Mouse (Mus musculus) heart, embryonic 11.5 days (tissue): ENCODE results near the gene Bend3. TPM values are rescaled to one million over a fixed set of nuclear protein-coding genes. Genes with fewer than 3 reads are reported as not detected.

Experiments
- ATAC-seq: fragments of 200-750 bp; cut with Nextera tagmentation; replicated peaks from 2 replicates; pipeline ENCODE4 v1.8.0; 2017; ENCODE audit warnings: moderate library complexity; ENCODE audit not compliant: insufficient number of reproducible peaks, low FRiP score, low TSS enrichment
- H3K27ac ChIP-seq: fragments of 300-500 bp; sonication (generic); 2 replicates; pipeline ENCODE4 v1.5.1; 2014; ENCODE audit warnings: mild to moderate bottlenecking, low read depth, low read length
- H3K27me3 ChIP-seq: fragments of 300-500 bp; sonication (generic); 2 replicates; pipeline ENCODE4 v1.6.1; 2014; ENCODE audit warnings: mild to moderate bottlenecking, low read length, mixed read lengths; ENCODE audit not compliant: control insufficient read depth, insufficient read depth
- H3K36me3 ChIP-seq: fragments of 300-500 bp; sonication (generic); 2 replicates; pipeline ENCODE4 v1.6.1; 2014; ENCODE audit warnings: mild to moderate bottlenecking, low read length, moderate library complexity, mixed read lengths; ENCODE audit not compliant: control insufficient read depth, insufficient read depth
- H3K4me1 ChIP-seq: fragments of 300-500 bp; sonication (generic); 2 replicates; pipeline ENCODE4 v1.6.1; 2014; ENCODE audit warnings: low read length; ENCODE audit not compliant: control insufficient read depth, insufficient read depth
- H3K4me2 ChIP-seq: fragments of 300-500 bp; sonication (generic); 2 replicates; pipeline ENCODE4 v1.6.1; 2014; ENCODE audit warnings: mild to moderate bottlenecking, moderate library complexity
- H3K4me3 ChIP-seq: fragments of 300-500 bp; sonication (generic); 2 replicates; pipeline ENCODE4 v1.5.1; 2014; ENCODE audit warnings: low read depth, low read length
- H3K9ac ChIP-seq: fragments of 300-500 bp; sonication (generic); 2 replicates; pipeline ENCODE4 v1.6.1; 2014; ENCODE audit warnings: mild to moderate bottlenecking, low read depth, low read length, moderate library complexity
- H3K9me3 ChIP-seq: fragments of 300-500 bp; sonication (generic); replicated peaks from 2 replicates; pipeline ENCODE4 v1.6.1; 2016; ENCODE audit warnings: low read length; ENCODE audit not compliant: control insufficient read depth
- WGBS: fragments of 180-500 bp; shearing (Covaris S2); extraction: QIAGEN DNeasy Blood & Tissue Kit; methylation state at CpG from one replicate; pipeline ENCODE4 v1.1.7; 2014; ENCODE audit not compliant: insufficient replicate concordance; 5-methylcytosine and 5-hydroxymethylcytosine counted together
- polyA plus RNA-seq: library from polyadenylated mRNA; unstranded; fragments of >200 nt; fragmentation: Nextera tagmentation; extraction: Ambion mirVana; gene quantifications from 2 replicates; pipeline ENCODE4 v1.2.1, GENCODE M21; 2014

The Bend3 gene
- polyA plus RNA-seq, 1 experiment from 2014 or later = 3.9 TPM

DNA sequence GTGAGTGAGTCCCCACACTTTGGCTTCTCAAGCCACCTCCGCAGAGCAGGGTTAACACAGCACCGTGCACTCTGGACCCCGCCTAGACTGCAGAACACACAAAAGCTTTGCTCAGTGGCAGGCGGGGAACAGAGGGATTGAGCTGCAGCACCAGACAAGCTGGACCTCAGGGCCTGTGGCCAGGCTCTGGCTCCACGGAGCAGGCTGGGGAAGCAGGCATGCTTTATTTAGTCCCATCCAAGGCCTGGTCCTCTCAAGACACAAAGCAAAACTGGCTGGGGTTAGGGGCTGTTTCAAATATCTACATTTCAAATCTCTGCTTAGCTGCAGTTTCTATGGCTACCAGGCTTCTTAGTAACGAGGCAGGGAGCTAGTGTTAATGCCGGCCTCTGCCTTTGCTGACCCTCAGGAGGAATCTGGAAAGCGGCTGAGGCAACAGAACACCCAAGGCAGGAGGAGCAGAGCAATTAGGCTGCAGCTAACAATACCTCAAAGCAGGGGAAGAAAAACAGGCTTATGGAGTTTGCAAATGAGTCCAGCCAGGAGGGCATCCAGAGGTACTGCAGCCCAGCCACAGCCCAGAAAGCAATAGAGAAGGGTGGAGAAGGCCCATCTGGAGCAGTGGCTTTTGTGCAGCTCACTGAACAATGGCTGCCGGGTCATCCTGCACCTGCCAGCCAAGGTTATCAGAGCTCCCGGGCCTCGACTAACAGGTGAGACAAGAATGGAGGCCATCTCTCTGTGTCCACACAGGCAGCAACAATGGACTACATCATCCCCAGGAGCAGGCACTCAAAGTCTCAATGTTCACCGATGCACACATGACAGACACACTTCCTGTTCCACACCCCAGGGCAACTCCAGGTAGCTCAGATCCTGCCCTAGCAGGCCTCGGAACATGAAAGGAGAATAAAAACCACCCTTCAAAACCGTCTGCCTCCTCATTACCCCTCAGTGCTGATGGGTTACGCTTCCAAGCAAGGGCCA lies 48.9 kb downstream of the Bend3 start:
- H3K4me2 ChIP-seq = no peak overlapping the region
- no peaks in the 10 kb centered on the region for H3K9me3 ChIP-seq
- no peak for ATAC-seq
- WGBS = 59% methylated on average over 15 of the region's 15 CpGs
- H3K27ac ChIP-seq = no peak overlapping the region
- peaks cover 5% of the 10 kb centered on the region; the same call in 1 of the 2 replicates for H3K4me1 ChIP-seq
- no peak overlapping the region for H3K4me3 ChIP-seq
- H3K36me3 ChIP-seq = peaks cover 29% of the 10 kb centered on the region
- H3K9ac ChIP-seq = 0 out of 2 replicates have a peak overlapping the region, but pooled peaks have one; percentile 22
- no peaks in the 10 kb centered on the region for H3K27me3 ChIP-seq

DNA sequence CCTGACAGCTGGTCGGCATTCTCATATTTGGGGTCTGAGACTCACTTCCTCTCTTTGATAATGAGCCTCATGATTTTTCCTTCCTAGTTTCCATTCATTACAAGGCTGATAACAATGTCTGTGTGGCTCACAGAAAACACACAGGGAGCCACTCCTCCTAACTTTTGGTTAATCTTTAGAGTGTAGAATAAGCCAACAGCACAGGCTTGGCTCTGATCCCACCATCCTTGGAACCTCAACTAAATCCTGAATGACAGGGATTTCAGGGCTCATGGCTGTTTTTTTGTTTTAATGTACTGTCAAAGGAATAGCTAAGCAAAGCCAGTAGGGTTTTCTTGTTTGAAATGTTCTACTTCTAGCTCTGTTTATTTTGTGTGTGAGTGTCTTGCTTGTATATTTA lies 55.8 kb downstream of the Bend3 start:
- Histone ChIP-seq H3K4me3 (no peak overlapping the region), H3K9ac (no peak overlapping the region), H3K36me3 (peaks cover 25% of the 10 kb centered on the region), H3K27ac (no peak overlapping the region), H3K4me1 (peaks cover 1% of the 10 kb centered on the region), H3K4me2 (no peak overlapping the region), H3K27me3 (no peaks in the 10 kb centered on the region), H3K9me3 (no peaks in the 10 kb centered on the region)
- no peak for ATAC-seq
- 60% methylated on average over 1 of the region's 1 CpGs for WGBS

DNA sequence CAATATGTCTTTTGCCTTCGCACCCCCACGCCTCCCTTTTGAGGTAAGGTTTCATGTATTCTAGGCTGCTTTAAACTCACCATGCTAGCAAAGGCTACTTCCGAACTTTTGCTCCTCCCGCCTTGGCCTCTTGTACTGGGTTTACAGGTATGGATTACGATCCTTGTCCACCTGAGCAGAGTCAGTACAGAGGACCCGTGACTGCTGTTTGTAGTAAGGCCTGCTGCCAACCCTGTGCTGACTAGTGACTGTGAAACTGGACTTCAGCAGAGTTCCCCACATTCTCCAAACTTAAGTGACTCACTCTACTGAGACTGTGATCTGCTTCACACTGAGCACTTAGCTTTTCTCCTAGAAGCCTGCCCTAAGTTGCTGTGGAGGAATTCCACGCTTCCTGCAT lies 59.0 kb downstream of the Bend3 start:
- Histone ChIP-seq H3K27me3 (no peaks in the 10 kb centered on the region), H3K27ac (no peak overlapping the region), H3K4me2 (no peak overlapping the region), H3K4me3 (no peak overlapping the region), H3K9me3 (no peaks in the 10 kb centered on the region), H3K4me1 (peaks cover 7% of the 10 kb centered on the region), H3K9ac (peak overlapping the region; percentile 28; the same call in 1 of the 2 replicates), H3K36me3 (peaks cover 5% of the 10 kb centered on the region)
- 85% methylated on average over 7 of the region's 7 CpGs for WGBS
- no peak for ATAC-seq

DNA sequence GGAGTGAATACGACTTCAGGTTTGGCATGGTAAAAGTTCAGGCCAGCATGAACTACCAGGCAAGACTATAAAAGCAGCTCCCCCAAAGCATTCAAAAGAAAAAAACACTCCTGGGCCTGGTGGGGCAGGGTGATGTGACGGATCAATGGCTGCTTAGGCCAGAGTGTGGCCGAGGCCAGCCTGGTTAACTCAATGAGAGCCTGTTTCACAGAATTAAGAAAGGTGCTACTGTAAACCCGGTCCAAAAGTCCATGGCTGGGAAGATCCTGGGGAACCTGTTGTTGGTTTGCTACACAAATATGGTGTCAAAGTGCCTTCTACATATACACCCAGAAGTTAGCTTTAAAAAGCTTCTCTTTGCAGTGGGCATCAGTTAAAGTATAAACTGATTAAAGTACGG lies 60.2 kb downstream of the Bend3 start:
- Histone ChIP-seq H3K4me1 (peaks cover 7% of the 10 kb centered on the region), H3K9ac (no peak overlapping the region), H3K27ac (no peak overlapping the region), H3K9me3 (no peaks in the 10 kb centered on the region), H3K27me3 (no peaks in the 10 kb centered on the region), H3K4me3 (no peak overlapping the region), H3K4me2 (no peak overlapping the region), H3K36me3 (peaks cover 5% of the 10 kb centered on the region)
- ATAC-seq = no peak
- 86% methylated on average over 5 of the region's 5 CpGs for WGBS

DNA sequence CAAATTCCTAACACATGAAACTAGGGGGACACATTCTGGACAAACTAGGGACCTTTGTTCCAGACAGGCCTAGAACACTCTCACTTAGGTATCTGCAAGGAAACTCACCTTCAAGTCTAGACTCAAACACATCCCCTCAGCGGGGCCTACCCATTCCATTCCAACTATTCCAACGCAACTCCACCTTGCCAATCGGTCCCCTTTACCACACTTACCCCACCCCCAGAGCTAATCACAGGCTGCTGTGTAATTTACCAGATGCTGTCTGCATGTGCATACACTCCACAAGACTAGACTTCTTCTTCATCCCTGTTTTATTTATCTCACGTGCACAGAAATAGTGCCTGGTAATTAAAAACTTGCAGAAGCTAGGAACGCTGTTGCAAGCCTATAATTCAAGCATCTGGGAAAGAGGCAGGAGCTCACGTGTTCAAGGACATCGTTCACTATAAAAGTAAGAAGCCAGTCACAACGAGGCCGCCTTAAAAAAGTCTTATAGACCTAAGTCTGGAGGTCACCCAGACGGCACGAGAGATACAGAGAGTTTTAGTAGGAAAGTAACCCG lies 61.2 kb downstream of the Bend3 start:
- 17% methylated on average over 12 of the region's 12 CpGs for WGBS
- ATAC-seq = no peak
- peak overlapping the region; percentile 87 for H3K27ac ChIP-seq
- H3K4me2 ChIP-seq = peak overlapping the region; percentile 82
- H3K9me3 ChIP-seq = no peaks in the 10 kb centered on the region
- peak overlapping the region; percentile 97 for H3K9ac ChIP-seq
- H3K36me3 ChIP-seq = peaks cover 5% of the 10 kb centered on the region
- H3K4me1 ChIP-seq = peaks cover 7% of the 10 kb centered on the region
- H3K27me3 ChIP-seq = no peaks in the 10 kb centered on the region
- peak overlapping the region; percentile 93 for H3K4me3 ChIP-seq

DNA sequence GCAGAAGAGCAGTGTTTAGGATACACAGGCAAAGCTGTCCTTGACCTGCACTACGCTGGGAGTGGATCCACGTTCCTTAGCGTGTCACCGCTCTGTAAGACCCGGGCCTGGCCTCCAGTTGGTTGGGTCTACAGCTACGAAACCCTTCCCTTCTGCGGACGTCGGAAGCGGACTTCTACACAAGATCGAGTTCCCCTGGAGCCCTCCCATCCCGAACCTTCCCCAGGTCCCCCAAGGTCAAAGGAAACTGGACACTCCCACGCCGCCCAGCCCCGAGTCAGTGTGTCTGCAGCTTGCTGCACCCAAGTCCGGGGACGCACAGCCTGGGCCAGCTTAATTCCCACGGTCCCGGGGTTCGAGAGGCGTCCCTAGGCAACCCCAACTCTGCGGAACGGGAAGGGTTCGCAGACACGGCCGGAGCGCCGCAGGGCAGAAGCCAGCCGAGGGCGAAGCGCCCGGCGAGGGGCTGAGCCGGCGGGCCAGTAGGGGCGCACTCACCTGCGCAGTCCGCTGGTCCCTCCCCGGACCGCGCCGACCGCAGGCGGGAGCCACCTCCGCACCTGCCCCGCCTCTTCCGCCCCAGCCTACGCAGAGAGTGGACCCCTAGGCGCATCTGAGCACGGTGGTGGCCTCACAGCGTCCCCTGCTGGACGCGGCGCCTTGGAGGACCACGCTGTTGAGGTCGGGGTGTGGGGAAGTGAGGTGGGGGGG lies 62.0 kb downstream of the Bend3 start, which contains the start of gene 1700021F05Rik:
1700021F05Rik (minus strand) TSS at position 553 of the 711 bp plus-strand sequence.
- 1% methylated on average over 47 of the region's 56 CpGs for WGBS
- Histone ChIP-seq H3K4me1 (peaks cover 7% of the 10 kb centered on the region), H3K36me3 (peaks cover 5% of the 10 kb centered on the region), H3K27me3 (no peaks in the 10 kb centered on the region), H3K9me3 (no peaks in the 10 kb centered on the region), H3K4me3 (peak within 1 kb of the TSS; percentile 93), H3K27ac (peak within 1 kb of the TSS; percentile 87), H3K9ac (peak within 1 kb of the TSS; percentile 97), H3K4me2 (peak within 1 kb of the TSS; percentile 82)
- peak; percentile 97 for ATAC-seq

DNA sequence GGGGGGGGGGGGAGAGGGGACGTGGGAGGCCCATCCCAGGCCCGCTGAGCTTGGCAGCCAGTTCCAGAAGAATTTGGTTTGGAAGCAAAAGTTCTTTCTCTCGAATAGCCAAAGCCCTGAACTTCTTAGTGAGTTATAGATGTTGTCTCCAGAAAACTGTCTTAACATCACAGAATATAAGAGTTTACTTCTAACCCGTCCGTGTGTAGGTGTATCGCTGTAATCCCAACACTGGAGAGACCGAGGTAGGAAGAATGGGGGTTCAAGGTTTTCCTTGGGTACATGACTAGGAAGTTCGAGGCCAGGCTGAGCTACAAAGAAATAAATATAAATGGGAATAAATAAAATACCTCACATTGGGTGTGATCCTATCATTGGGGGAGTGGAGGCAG lies 62.5 kb downstream of the Bend3 start:
- 45% methylated on average over 8 of the region's 8 CpGs for WGBS
- H3K9ac ChIP-seq = no peak overlapping the region
- peaks cover 7% of the 10 kb centered on the region for H3K4me1 ChIP-seq
- H3K4me2 ChIP-seq = peak overlapping the region; percentile 82
- H3K27ac ChIP-seq = no peak overlapping the region
- H3K27me3 ChIP-seq = no peaks in the 10 kb centered on the region
- H3K9me3 ChIP-seq = no peaks in the 10 kb centered on the region
- peak overlapping the region; percentile 93 for H3K4me3 ChIP-seq
- no peak for ATAC-seq
- H3K36me3 ChIP-seq = peaks cover 3% of the 10 kb centered on the region

DNA sequence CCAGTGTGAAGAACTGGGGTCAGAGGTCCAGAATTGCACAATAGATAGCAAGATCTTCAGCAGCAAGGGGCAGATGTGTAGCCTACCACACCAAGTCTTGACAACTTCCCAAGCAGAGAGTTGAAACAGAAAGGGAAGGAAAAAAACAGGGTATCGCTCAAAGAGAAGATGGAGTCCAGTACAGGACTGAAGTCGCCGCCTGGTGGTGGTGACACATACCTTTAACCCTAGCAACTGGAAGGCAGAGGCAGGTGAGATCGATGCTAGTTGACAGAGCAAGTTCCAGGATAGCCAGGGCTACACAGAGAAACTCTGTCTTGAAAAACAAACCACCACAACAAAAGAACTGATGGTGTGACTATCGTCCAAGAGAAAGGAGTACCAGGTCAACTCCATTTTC lies 70.8 kb downstream of the Bend3 start:
- Histone ChIP-seq H3K36me3 (no peaks in the 10 kb centered on the region), H3K4me2 (no peak overlapping the region), H3K4me3 (no peak overlapping the region), H3K9me3 (0 out of 2 replicates have a peak, but pooled peaks cover 4% of the 10 kb centered on the region), H3K9ac (no peak overlapping the region), H3K27me3 (no peaks in the 10 kb centered on the region), H3K4me1 (no peaks in the 10 kb centered on the region), H3K27ac (no peak overlapping the region)
- no peak for ATAC-seq
- WGBS = 59% methylated on average over 5 of the region's 5 CpGs
